Mouse (Mus musculus) hindbrain, embryonic 15.5 days (tissue): ENCODE data around the gene Max. TPM values are rescaled to one million over a fixed set of nuclear protein-coding genes. Genes with fewer than 3 reads are reported as not detected.

Experiments
- ATAC-seq: fragments of 200-750 bp; cut with Nextera tagmentation; 2 replicates; pipeline ENCODE4 v1.8.0; 2017; ENCODE audit warnings: low read depth, moderate number of reproducible peaks, moderate TSS enrichment; ENCODE audit not compliant: low FRiP score
- H3K27ac ChIP-seq: fragments of 300-500 bp; sonication (generic); replicated peaks from 2 replicates; pipeline ENCODE4 v1.5.1; 2015; ENCODE audit warnings: mild to moderate bottlenecking, inconsistent platforms
- H3K27me3 ChIP-seq: fragments of 300-500 bp; sonication (generic); 2 replicates; pipeline ENCODE4 v1.6.1; 2015; ENCODE audit warnings: control low read depth, inconsistent platforms
- H3K36me3 ChIP-seq: fragments of 300-500 bp; sonication (generic); 2 replicates; pipeline ENCODE4 v1.6.1; 2015; ENCODE audit warnings: control low read depth, inconsistent platforms
- H3K4me1 ChIP-seq: fragments of 300-500 bp; sonication (generic); replicated peaks from 2 replicates; pipeline ENCODE4 v1.6.1; 2015; ENCODE audit warnings: control low read depth, inconsistent platforms
- H3K4me2 ChIP-seq: fragments of 300-500 bp; sonication (generic); 2 replicates; pipeline ENCODE4 v1.6.1; 2015; ENCODE audit warnings: moderate library complexity, mild to moderate bottlenecking, inconsistent platforms
- H3K4me3 ChIP-seq: fragments of 300-500 bp; sonication (generic); 2 replicates; pipeline ENCODE4 v1.5.1; 2015; ENCODE audit warnings: mild to moderate bottlenecking, inconsistent platforms
- H3K9ac ChIP-seq: fragments of 300-500 bp; sonication (generic); 2 replicates; pipeline ENCODE4 v1.6.1; 2015; ENCODE audit warnings: inconsistent platforms
- H3K9me3 ChIP-seq: fragments of 300-500 bp; sonication (generic); 2 replicates; pipeline ENCODE4 v1.6.1; 2016; ENCODE audit warnings: control low read depth, inconsistent platforms
- WGBS: fragments of 180-500 bp; shearing (Covaris S2); methylation state at CpG from one replicate; pipeline ENCODE4 v1.1.7; 2015; 5-methylcytosine and 5-hydroxymethylcytosine counted together
- polyA plus RNA-seq: library from polyadenylated mRNA; unstranded; fragments of >200 nt; fragmentation: Nextera tagmentation; extraction: Ambion mirVana; gene quantifications from 2 replicates; pipeline ENCODE4 v1.2.1, GENCODE M21; 2015

Gene Max
- polyA plus RNA-seq, 1 experiment from 2014 or later, result 22.5 TPM

GRCm38 (mm10) chr12:76895777-76896176 lies 66.2 kb downstream of the Max start:
- Histone ChIP-seq H3K4me3 (no peak overlapping the region), H3K36me3 (peaks cover 3% of the 10 kb centered on the region), H3K27ac (no peak overlapping the region), H3K9ac (no peak overlapping the region), H3K27me3 (no peaks in the 10 kb centered on the region), H3K4me1 (no peaks in the 10 kb centered on the region), H3K4me2 (no peak overlapping the region), H3K9me3 (no peaks in the 10 kb centered on the region)
- no peak for ATAC-seq
- 34% methylated on average over 7 of the region's 7 CpGs for WGBS

- Histone ChIP-seq H3K4me3 (no peak overlapping the region), H3K9ac (no peak overlapping the region), H3K27me3 (no peaks in the 10 kb centered on the region), H3K27ac (no peak overlapping the region), H3K36me3 (no peaks in the 10 kb centered on the region; the same call in 1 of the 2 replicates), H3K9me3 (no peaks in the 10 kb centered on the region), H3K4me1 (no peaks in the 10 kb centered on the region), H3K4me2 (no peak overlapping the region)
- ATAC-seq, result no peak
- 81% methylated on average over 10 of the region's 10 CpGs for WGBS
Measured at GRCm38 (mm10) chr12:76894792-76895559, 67.0 kb downstream of the Max start.

- WGBS, result 88% methylated on average over 16 of the region's 16 CpGs
Measured at GRCm38 (mm10) chr12:76892910-76893695, 68.9 kb downstream of the Max start.

GRCm38 (mm10) chr12:76891160-76891559 lies 70.8 kb downstream of the Max start:
- Histone ChIP-seq H3K27me3 (no peaks in the 10 kb centered on the region), H3K9me3 (no peaks in the 10 kb centered on the region), H3K4me2 (no peak overlapping the region), H3K4me3 (no peak overlapping the region), H3K36me3 (peaks cover 14% of the 10 kb centered on the region; the same call in 1 of the 2 replicates), H3K9ac (no peak overlapping the region), H3K4me1 (no peaks in the 10 kb centered on the region), H3K27ac (no peak overlapping the region)
- WGBS, result 37% methylated on average over 3 of the region's 3 CpGs
- ATAC-seq, result no peak

More at GRCm38 (mm10) chr12:76892910-76893695, 68.9 kb downstream of the Max start:
- Histone ChIP-seq H3K36me3 (peaks cover 14% of the 10 kb centered on the region; the same call in 1 of the 2 replicates), H3K27me3 (no peaks in the 10 kb centered on the region), H3K4me2 (no peak overlapping the region), H3K4me3 (no peak overlapping the region), H3K4me1 (no peaks in the 10 kb centered on the region), H3K9ac (no peak overlapping the region), H3K27ac (no peak overlapping the region), H3K9me3 (no peaks in the 10 kb centered on the region)
- no peak for ATAC-seq

GRCm38 (mm10) chr12:76889404-76890184 lies 72.4 kb downstream of the Max start:
- Histone ChIP-seq H3K4me1 (no peaks in the 10 kb centered on the region), H3K9ac (no peak overlapping the region), H3K9me3 (no peaks in the 10 kb centered on the region), H3K4me3 (no peak overlapping the region), H3K27ac (no peak overlapping the region), H3K4me2 (no peak overlapping the region), H3K36me3 (peaks cover 14% of the 10 kb centered on the region; the same call in 1 of the 2 replicates), H3K27me3 (no peaks in the 10 kb centered on the region)
- ATAC-seq, result no peak
- 95% methylated on average over 11 of the region's 11 CpGs for WGBS

- WGBS, result 96% methylated on average over 12 of the region's 12 CpGs
- no peaks in the 10 kb centered on the region for H3K9me3 ChIP-seq
- no peak overlapping the region for H3K4me3 ChIP-seq
- ATAC-seq, result no peak
- H3K4me2 ChIP-seq, result no peak overlapping the region
- no peaks in the 10 kb centered on the region for H3K27me3 ChIP-seq
- no peak overlapping the region for H3K9ac ChIP-seq
- no peak overlapping the region for H3K27ac ChIP-seq
- H3K4me1 ChIP-seq, result no peaks in the 10 kb centered on the region
- peaks cover 14% of the 10 kb centered on the region; the same call in 1 of the 2 replicates for H3K36me3 ChIP-seq
Measured at GRCm38 (mm10) chr12:76887941-76888340, 74.1 kb downstream of the Max start.

Other genes with a start within 250 kb of the Max start
- 134 and 149 TPM in 2 replicates for gene Churc1, start 196.7 kb downstream of the Max start, polyA plus RNA-seq
- gene Fntb, start 196.6 kb downstream of the Max start, polyA plus RNA-seq, result 40.4 and 46.0 TPM in 2 replicates
- 0.33 TPM in 1 of 2 replicates, not detected in the other for gene Gpx2, start 166.6 kb downstream of the Max start, polyA plus RNA-seq
- gene Rab15, start 139.3 kb downstream of the Max start, polyA plus RNA-seq, result 51.8 and 52.5 TPM in 2 replicates